Mouse (Mus musculus): Measurements from ENCODE around the gene Krt33b.

- TF ChIP-seq CTCF (IDR thresholded peaks at IDR 0.05; ENCODE audit: borderline replicate concordance, insufficient read depth, low read depth, low read length) (no peak), POLR2A (IDR thresholded peaks at IDR 0.05; ENCODE audit: borderline replicate concordance, insufficient read depth, low read length) (no peak)
Observed at GRCm38 (mm10) chr11:100041454-100041853, 11.8 kb upstream of the Krt33b start, which contains the start of gene Krt34.
